Mouse (Mus musculus) kidney, embryonic 14.5 days (tissue): ENCODE measurements around the gene Khdc1b. TPM values are rescaled to one million over a fixed set of nuclear protein-coding genes. Genes with fewer than 3 reads are reported as not detected.

Experiments
- polyA plus RNA-seq: library from polyadenylated mRNA; unstranded; fragments of >200 nt; fragmentation: Nextera tagmentation; extraction: Ambion mirVana; gene quantifications from 2 replicates; pipeline ENCODE4 v1.2.1, GENCODE M21; 2014

Khdc1b gene
- polyA plus RNA-seq, 1 experiment from 2014 or later = 0.09 TPM

Other genes with a start within 250 kb of the Khdc1b start
- gene Tmem14a, start 165.0 kb upstream of the Khdc1b start, polyA plus RNA-seq = 9.3 and 10.3 TPM in 2 replicates
- 9.3 and 10.7 TPM in 2 replicates for gene Gsta3, start 143.0 kb upstream of the Khdc1b start, polyA plus RNA-seq
- not detected in 2 replicates for gene Khdc1a, start 33.9 kb upstream of the Khdc1b start, polyA plus RNA-seq
- not detected in 2 replicates for gene Khdc1c, start 15.2 kb upstream of the Khdc1b start, polyA plus RNA-seq